ENCODE assay signal across 8 mouse cellular contexts in genomic region chr12:24893777-24894468, GRCm38 (mm10).
DNase-seq lines count a peak whose midpoint lies in the region; ATAC-seq lines count a peak whose summit lies in the region.

No protein-coding gene starts in this region.

- H3K27me3 ChIP-seq in intestine, embryonic 16.5 days (replicated peaks; ENCODE audit: control insufficient read depth, insufficient read depth, low read length), result no peaks in the 10 kb centered on the region
- no peaks in the 10 kb centered on the region for H3K27me3 ChIP-seq in stomach, embryonic 15.5 days (replicated peaks)

- intact Hi-C loops in left cerebral cortex, postnatal 10 days (cut with DNase I), result no loop called here

- WGBS in intestine, embryonic 16.5 days, result 38% methylated on average over 10 of the region's 10 CpGs
- 45% methylated on average over 10 of the region's 10 CpGs for WGBS in stomach, embryonic 15.5 days

- no peak overlapping the region for H3K4me3 ChIP-seq in intestine, embryonic 16.5 days (ENCODE audit: low read length)
- H3K4me3 ChIP-seq in stomach, embryonic 15.5 days (replicated peaks), result no peak overlapping the region

- H3K9me3 ChIP-seq in intestine, embryonic 16.5 days (ENCODE audit: control insufficient read depth, low read length), result no peaks in the 10 kb centered on the region
- H3K9me3 ChIP-seq in stomach, embryonic 15.5 days, result no peaks in the 10 kb centered on the region

- H3K27ac ChIP-seq in intestine, embryonic 16.5 days (ENCODE audit: low read length), result peak overlapping the region; percentile 10; the same call in 1 of the 2 replicates
- peak overlapping the region; percentile 61 for H3K27ac ChIP-seq in stomach, embryonic 15.5 days

- H3K36me3 ChIP-seq in intestine, embryonic 16.5 days (ENCODE audit: control insufficient read depth, insufficient read depth, low read length), result no peaks in the 10 kb centered on the region
- no peaks in the 10 kb centered on the region for H3K36me3 ChIP-seq in stomach, embryonic 15.5 days

- ATAC-seq in intestine, embryonic 16.5 days, result peak; percentile 69
- ATAC-seq in stomach, embryonic 15.5 days (ENCODE audit: insufficient read depth, low FRiP score, low read depth), result peak; percentile 74

- no peak overlapping the region for H3K9ac ChIP-seq in intestine, embryonic 16.5 days (ENCODE audit: low read depth, low read length)
- H3K9ac ChIP-seq in stomach, embryonic 15.5 days, result no peak overlapping the region

- no peak overlapping the region for H3K4me2 ChIP-seq in intestine, embryonic 16.5 days (ENCODE audit: low read depth, low read length)
- H3K4me2 ChIP-seq in stomach, embryonic 15.5 days, result no peak overlapping the region

- peaks cover 12% of the 10 kb centered on the region for H3K4me1 ChIP-seq in intestine, embryonic 16.5 days (ENCODE audit: control insufficient read depth, insufficient read depth, low read length)
- H3K4me1 ChIP-seq in stomach, embryonic 15.5 days, result peaks cover 10% of the 10 kb centered on the region

- peak; percentile 32 for DNase-seq in adrenal gland, adult 8-10 months
- DNase-seq in cerebellum, postnatal 25 days, result peak; percentile 46 to 59
- DNase-seq in frontal cortex, postnatal 10 days (ENCODE audit: low spot score in 2 of 2), result peak; percentile 38 to 42
- DNase-seq in left cerebral cortex, postnatal 10 days (ENCODE audit: extremely low spot score in 1 of 2, low spot score in 2 of 2), result peak; percentile 38 to 78
- peak; percentile 77 for DNase-seq in lung, postnatal 36 days
- no peak for DNase-seq in thymus, adult 18-20 months

Comparison
In these comparisons a context has a peak if more than half of its experiments do, and no peak if none do; other contexts are left out.
1. DNase-seq: peak in adrenal gland, adult 8-10 months (single experiment), cerebellum, postnatal 25 days (2 of 2), frontal cortex, postnatal 10 days (2 of 2), left cerebral cortex, postnatal 10 days (2 of 2) and lung, postnatal 36 days (single experiment); none in thymus, adult 18-20 months (0 of 2).